Mouse (Mus musculus) embryonic facial prominence, embryonic 10.5 days (tissue): ENCODE measurements around the gene Card6. TPM values are rescaled to one million over a fixed set of nuclear protein-coding genes. Genes with fewer than 3 reads are reported as not detected.

Source experiments
- DNase-seq: peaks from one replicate; pipeline ENCODE4 v3.0.0-alpha.2; 2017; ENCODE audit warnings: low spot score
- H3K27ac ChIP-seq: fragments of 300-500 bp; sonication (generic); replicated peaks from 2 replicates; pipeline ENCODE4 v1.5.1; 2016; ENCODE audit warnings: mild to moderate bottlenecking
- H3K27me3 ChIP-seq: fragments of 300-500 bp; sonication (generic); replicated peaks from 2 replicates; pipeline ENCODE4 v1.6.1; 2016; ENCODE audit warnings: low read depth, mild to moderate bottlenecking; ENCODE audit not compliant: poor library complexity, severe bottlenecking
- H3K36me3 ChIP-seq: fragments of 300-500 bp; sonication (generic); replicated peaks from 2 replicates; pipeline ENCODE4 v1.6.1; 2016; ENCODE audit warnings: mild to moderate bottlenecking, moderate library complexity
- H3K4me1 ChIP-seq: fragments of 300-500 bp; sonication (generic); 2 replicates; pipeline ENCODE4 v1.6.1; 2016
- H3K4me3 ChIP-seq: fragments of 300-500 bp; sonication (generic); 2 replicates; pipeline ENCODE4 v1.5.1; 2016; ENCODE audit warnings: mild to moderate bottlenecking, moderate library complexity
- H3K9me3 ChIP-seq: fragments of 300-500 bp; sonication (generic); 2 replicates; pipeline ENCODE4 v1.6.1; 2016; ENCODE audit warnings: mild to moderate bottlenecking
- WGBS: fragments of 180-500 bp; shearing (Covaris S2); methylation state at CpG from one replicate; pipeline ENCODE4 v1.1.7; 2016; 5-methylcytosine and 5-hydroxymethylcytosine counted together
- polyA plus RNA-seq: library from polyadenylated mRNA; unstranded; fragments of >200 nt; fragmentation: Nextera tagmentation; extraction: Ambion mirVana; gene quantifications from 2 replicates; pipeline ENCODE4 v1.2.1, GENCODE M21; 2016

Card6 gene
- polyA plus RNA-seq, 1 experiment from 2014 or later = 0.95 TPM

DNA sequence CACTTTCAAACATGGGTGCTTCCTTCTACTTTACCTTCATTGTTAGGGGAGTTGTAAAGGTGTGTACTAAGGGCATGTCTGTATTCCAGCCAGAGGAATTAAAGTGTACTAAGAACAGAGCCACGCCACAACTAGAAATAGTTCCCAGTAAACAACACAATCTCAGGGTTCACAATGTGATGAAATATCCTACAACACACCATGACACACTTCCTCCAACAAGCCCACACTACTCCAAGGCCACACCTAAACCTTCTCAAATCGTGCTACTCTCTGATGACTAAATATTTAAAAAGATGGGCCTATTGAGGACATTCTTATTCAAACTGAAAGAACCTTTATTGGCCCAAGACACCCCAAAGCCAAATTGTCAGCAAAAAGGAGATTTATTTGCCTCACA lies 19.1 kb upstream of the Card6 start:
- no peak overlapping the region for H3K27ac ChIP-seq
- peaks cover 26% of the 10 kb centered on the region for H3K36me3 ChIP-seq
- H3K9me3 ChIP-seq = no peaks in the 10 kb centered on the region
- H3K4me3 ChIP-seq = no peak overlapping the region
- no peaks in the 10 kb centered on the region for H3K27me3 ChIP-seq
- DNase-seq = no peak
- WGBS = 86% methylated on average over 2 of the region's 2 CpGs
- H3K4me1 ChIP-seq = no peaks in the 10 kb centered on the region

DNA sequence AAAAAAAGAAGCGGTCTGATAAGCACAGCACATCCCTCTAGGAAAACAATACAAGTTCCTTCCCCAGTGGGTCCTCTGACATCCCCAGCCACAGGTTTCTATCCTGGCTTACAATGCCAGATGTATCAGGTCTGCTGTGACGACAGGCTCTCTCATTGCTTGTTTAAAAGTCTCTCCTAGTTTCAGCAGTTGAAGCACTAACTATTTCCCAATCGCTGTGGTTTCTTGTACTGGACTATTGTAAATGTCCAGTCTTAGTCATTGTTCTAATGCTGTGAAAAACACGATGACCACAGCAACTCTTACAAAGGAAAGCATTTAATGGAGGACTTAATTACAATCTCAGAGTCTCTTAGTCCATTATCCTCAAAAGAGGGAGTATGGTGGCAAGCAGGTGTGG lies 18.1 kb upstream of the Card6 start:
- 81% methylated on average over 4 of the region's 4 CpGs for WGBS
- no peak overlapping the region for H3K4me3 ChIP-seq

DNA sequence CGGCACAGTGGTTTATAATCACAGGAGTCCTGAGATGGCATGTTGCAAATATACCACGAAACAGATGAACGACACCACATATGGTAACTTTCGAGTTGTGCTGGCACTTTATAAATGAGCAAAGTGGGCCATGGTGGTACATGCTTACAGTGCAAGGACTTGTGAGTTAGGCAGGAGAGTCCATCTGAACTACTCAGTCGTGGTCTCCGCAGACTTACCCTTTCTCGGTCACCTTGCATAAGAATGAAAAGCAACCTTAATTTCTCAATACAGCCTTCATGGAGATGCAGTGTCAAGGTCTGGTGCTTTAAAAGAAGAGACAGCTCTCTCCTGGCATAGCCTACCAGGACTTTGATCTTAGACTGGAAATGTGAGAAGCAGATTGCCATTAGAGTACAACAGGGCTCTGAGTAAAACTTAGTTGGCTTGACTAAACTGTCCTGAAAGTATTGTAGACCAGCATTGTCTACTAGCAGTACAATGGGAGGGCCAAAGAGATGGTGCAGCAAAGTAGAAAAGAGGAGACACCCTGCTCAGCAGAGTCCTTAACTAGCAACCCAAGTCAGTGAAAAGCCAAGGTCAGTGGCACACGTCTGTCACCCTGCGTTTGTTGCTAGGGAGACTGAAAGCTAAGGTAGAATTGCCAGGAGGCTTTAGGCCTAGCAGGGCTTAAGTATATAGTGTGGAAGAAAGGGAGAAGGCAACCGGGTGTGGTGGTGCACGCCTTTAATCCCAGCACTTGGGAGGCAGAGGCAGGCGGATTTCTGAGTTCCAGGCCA lies 13.4 kb upstream of the Card6 start:
- H3K36me3 ChIP-seq = peaks cover 79% of the 10 kb centered on the region
- peaks cover 14% of the 10 kb centered on the region for H3K4me1 ChIP-seq
- no peaks in the 10 kb centered on the region for H3K27me3 ChIP-seq
- H3K9me3 ChIP-seq = no peaks in the 10 kb centered on the region
- DNase-seq = no peak
- WGBS = 89% methylated on average over 12 of the region's 12 CpGs
- no peak overlapping the region for H3K27ac ChIP-seq
- no peak overlapping the region for H3K4me3 ChIP-seq

More for the DNA sequence above, 18.1 kb upstream of the Card6 start:
- Histone ChIP-seq H3K4me1 (no peaks in the 10 kb centered on the region), H3K27me3 (no peaks in the 10 kb centered on the region), H3K9me3 (no peaks in the 10 kb centered on the region), H3K36me3 (peaks cover 36% of the 10 kb centered on the region), H3K27ac (no peak overlapping the region)
- no peak for DNase-seq

DNA sequence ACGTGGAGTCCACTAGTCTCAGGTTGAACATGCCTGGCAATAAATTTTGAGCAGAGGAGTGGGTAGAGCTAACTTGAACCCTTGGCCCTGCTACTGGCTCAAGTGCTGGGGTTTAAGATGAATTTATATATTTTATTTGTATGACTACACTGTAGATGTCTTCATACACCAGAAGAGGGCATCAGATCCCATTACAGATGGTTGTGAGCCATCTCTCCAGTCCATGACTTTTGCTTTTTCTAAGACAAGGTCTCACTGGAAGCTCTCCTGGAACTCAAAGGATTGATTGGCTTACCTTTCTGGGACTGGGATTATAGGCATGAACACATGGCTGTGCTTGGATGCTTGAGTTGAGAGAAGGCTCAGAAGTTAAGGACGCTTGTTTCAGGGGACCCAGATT lies 11.4 kb upstream of the Card6 start:
- Histone ChIP-seq H3K27me3 (no peaks in the 10 kb centered on the region), H3K4me3 (no peak overlapping the region), H3K4me1 (peaks cover 20% of the 10 kb centered on the region), H3K27ac (no peak overlapping the region), H3K9me3 (no peaks in the 10 kb centered on the region), H3K36me3 (peaks cover 72% of the 10 kb centered on the region)
- DNase-seq = no peak
- WGBS = 92% methylated on average over 2 of the region's 2 CpGs

DNA sequence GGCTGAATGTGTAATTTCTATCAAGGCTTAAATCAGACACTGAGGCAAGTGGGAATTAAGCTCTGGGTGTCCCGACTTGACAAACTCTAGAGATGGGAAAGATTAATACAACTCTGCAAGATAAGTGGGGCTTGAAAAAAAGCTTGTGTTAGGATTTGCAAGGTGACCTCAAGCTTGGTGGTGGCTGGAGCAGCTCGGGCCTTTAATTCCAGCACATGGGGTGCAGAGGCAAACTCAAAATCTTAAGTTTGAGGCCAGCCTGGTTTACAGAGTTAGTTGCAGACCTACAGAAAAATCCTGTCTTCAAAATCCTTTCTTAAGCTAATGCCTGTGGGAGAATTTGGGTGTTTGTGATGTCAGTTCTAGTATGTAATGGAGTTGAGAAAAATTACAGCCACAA lies 10.9 kb upstream of the Card6 start:
- H3K4me1 ChIP-seq = peaks cover 20% of the 10 kb centered on the region
- over 99% methylated on average over 2 of the region's 2 CpGs for WGBS
- no peaks in the 10 kb centered on the region for H3K9me3 ChIP-seq
- DNase-seq = no peak
- peaks cover 67% of the 10 kb centered on the region for H3K36me3 ChIP-seq
- H3K27ac ChIP-seq = no peak overlapping the region
- no peak overlapping the region for H3K4me3 ChIP-seq
- H3K27me3 ChIP-seq = no peaks in the 10 kb centered on the region

DNA sequence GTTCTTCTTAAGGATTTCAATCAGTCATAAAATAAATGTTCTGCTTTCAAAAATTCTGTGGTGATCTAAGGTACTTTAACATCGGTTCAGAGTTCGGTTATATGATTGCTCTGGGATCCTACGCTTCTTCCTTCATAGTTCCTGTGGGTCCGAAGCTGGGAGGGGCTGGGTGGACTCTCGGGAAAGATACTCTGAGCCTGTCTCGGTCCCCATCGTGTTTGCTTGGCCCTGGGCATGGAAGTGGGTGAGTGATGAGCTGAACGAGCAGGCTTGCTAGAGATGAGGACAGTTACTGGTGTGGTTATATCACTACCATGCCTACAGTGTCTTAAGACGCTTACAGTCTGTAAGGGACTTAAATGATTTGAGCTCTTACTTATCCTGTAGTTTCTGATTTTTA lies 10.3 kb upstream of the Card6 start:
- 89% methylated on average over 9 of the region's 9 CpGs for WGBS
- Histone ChIP-seq H3K36me3 (peaks cover 65% of the 10 kb centered on the region), H3K27me3 (no peaks in the 10 kb centered on the region), H3K4me3 (0 out of 2 replicates have a peak overlapping the region, but pooled peaks have one; percentile 14), H3K27ac (no peak overlapping the region), H3K9me3 (no peaks in the 10 kb centered on the region), H3K4me1 (peaks cover 20% of the 10 kb centered on the region)
- DNase-seq = no peak

DNA sequence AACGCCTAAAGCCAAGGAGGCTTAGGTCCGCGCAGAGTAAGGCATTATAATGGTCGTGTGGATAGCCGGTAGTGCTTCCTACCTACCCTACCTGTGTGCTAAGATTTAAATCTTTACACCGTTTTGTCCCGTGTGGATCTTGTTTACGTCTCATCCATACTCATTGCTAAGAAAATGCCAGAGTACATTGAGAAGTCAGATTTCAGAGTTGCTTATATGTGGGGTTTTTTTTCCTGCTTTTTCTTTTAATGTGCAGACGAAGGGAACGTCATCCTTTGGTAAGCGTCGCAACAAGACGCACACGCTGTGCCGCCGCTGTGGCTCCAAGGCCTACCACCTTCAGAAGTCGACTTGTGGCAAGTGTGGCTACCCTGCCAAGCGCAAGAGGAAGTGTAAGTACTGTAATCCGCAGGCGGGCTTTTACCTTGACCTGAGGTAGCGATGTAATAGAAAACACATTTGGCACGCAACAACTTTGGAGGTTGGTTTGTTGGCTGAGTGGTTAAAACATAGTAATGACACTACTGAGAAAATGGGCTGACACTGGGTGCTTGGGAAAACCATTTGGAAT lies 8.8 kb upstream of the Card6 start:
- DNase-seq = no peak
- Histone ChIP-seq H3K27me3 (no peaks in the 10 kb centered on the region), H3K4me1 (peaks cover 20% of the 10 kb centered on the region), H3K9me3 (no peaks in the 10 kb centered on the region), H3K27ac (peak overlapping the region; percentile 93), H3K36me3 (peaks cover 50% of the 10 kb centered on the region), H3K4me3 (peak overlapping the region; percentile 87)
- WGBS = 3% methylated on average over 22 of the region's 22 CpGs

DNA sequence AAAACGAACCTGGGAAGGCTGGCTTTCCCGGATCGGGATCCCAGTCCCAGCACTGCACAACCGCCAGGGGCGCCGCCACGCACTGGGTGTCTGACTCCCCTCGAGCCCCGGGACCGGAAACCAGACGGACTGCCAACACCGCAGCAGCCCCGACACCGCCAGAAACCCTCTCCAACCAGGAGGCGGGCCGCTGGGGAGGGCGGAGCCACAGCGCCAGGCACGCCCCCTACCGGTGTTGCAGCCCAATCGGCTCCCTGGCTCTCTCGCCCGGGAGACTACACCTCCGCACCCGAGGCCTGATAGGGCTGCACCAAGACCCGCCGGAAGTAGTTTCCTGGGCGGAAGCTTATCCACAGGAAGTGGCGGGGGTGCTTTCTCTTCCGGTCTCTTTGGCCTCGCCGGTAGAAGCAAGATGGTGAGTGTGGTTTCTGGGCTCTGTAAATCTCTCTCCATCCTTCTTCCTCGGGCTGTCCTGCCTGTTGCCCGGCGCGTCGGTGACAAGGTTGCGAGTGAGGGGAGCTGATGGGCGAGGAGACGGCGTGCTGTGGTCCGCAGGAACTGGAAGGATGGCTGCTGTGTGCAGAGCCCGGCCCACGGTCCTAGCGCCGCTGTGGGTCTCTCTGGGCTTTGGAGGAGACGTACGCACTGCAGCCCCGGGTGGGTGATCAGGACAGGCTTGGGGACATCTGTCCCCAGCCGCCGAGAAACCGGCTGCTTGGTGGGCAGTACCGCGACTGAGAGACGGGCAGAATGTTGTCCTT lies 8.1 kb upstream of the Card6 start, which contains the start of gene Rpl37:
Gene Rpl37 (plus strand): TSS at position 376 of the 761 bp plus-strand sequence.
- peak within 1 kb of the TSS; percentile 93 for H3K27ac ChIP-seq
- DNase-seq = peak; percentile 100
- H3K4me3 ChIP-seq = peak within 1 kb of the TSS; percentile 87
- peaks cover 20% of the 10 kb centered on the region for H3K4me1 ChIP-seq
- H3K27me3 ChIP-seq = no peaks in the 10 kb centered on the region
- H3K36me3 ChIP-seq = peaks cover 44% of the 10 kb centered on the region
- under 1% methylated on average over 55 of the region's 55 CpGs for WGBS
- H3K9me3 ChIP-seq = no peaks in the 10 kb centered on the region

DNA sequence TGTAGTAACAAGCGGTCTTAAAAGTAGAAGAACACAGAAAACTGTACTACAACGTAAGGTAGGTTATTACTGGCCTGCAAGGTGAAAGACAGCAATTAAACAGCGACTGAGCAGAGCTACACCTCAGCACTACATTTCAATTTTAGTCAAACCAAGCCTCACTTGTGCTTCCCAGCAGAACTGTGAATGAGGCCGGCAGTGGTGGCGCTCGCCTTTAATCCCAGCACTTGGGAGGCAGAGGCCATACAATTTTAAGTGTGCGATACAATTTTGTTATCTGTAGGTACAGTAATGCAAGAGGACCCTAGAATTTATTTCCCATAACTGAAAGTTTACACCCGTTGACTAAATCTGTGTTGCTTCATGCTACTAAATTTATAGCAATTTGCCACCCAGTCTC lies 6.8 kb upstream of the Card6 start:
- Histone ChIP-seq H3K27me3 (no peaks in the 10 kb centered on the region), H3K4me3 (peak overlapping the region; percentile 87), H3K27ac (peak overlapping the region; percentile 93), H3K9me3 (no peaks in the 10 kb centered on the region), H3K4me1 (peaks cover 20% of the 10 kb centered on the region), H3K36me3 (peaks cover 31% of the 10 kb centered on the region)
- WGBS = 70% methylated on average over 8 of the region's 8 CpGs
- no peak for DNase-seq

DNA sequence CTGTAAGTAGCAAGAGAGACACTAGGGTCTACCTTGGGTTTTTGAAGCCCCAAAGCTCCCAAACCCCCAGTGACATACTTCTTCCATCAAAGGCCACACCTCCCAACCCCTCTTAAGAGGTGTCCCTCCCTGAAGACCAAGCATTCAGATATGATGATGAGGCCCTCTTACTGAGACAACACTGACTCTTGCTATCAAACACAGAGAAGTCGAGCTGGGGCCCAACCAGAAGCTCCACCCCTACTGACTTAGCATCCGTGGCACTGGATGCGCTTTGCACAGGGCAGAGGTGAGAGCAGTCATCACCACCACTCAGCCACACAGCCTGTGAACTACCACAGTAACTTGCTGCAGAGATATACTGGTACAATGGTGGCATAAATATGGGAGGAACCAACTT lies 4.3 kb upstream of the Card6 start:
- no peak for DNase-seq
- Histone ChIP-seq H3K4me1 (peaks cover 10% of the 10 kb centered on the region), H3K36me3 (peaks cover 6% of the 10 kb centered on the region), H3K27ac (no peak overlapping the region), H3K4me3 (no peak overlapping the region), H3K9me3 (no peaks in the 10 kb centered on the region), H3K27me3 (no peaks in the 10 kb centered on the region)
- WGBS = 86% methylated on average over 3 of the region's 3 CpGs

DNA sequence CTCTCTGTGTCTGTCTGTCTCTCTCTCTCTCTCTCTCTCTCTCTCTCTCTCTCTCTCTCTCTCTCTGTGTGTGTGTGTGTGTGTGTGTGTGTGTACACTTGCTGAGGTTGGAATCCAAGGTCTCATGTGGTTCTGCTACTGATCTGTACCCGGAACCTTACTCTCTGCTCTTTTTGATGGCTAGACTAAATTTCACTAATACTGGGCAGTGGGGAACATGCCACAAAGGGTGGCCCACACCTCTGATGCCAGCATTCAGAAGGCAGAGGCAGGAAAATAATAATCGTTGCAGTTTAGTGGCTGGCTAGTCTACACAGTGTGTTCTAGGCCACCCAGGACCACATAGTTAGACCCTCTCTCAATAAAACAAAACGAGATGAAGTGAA lies 309 bp upstream of the Card6 start:
- H3K4me3 ChIP-seq = no peak overlapping the region
- H3K27ac ChIP-seq = no peak overlapping the region
- no peaks in the 10 kb centered on the region for H3K27me3 ChIP-seq
- no peak for DNase-seq
- no peaks in the 10 kb centered on the region for H3K9me3 ChIP-seq
- no peaks in the 10 kb centered on the region for H3K4me1 ChIP-seq
- 86% methylated on average over 3 of the region's 3 CpGs for WGBS
- H3K36me3 ChIP-seq = no peaks in the 10 kb centered on the region

DNA sequence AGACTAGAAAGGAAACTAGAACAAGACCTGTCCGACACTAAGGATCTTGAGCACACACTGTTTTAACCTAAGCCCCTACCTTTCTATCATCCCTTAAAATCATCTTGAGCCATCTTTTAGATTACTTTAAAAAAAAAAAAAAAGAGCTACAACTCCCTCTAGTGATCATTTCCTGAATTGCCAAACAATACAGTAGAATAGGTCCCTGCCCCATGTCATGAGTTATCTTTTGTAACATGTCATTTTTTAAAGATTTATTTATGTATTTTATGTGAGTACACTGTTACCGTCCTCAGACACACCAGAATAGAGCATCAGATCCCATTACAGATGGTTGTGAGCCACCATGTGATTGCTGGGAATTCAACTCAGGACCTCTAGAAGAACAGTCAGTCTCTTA lies 2.0 kb downstream of the Card6 start:
- no peaks in the 10 kb centered on the region for H3K36me3 ChIP-seq
- no peaks in the 10 kb centered on the region for H3K9me3 ChIP-seq
- DNase-seq = no peak
- WGBS = 53% methylated on average over 2 of the region's 2 CpGs
- H3K4me1 ChIP-seq = no peaks in the 10 kb centered on the region
- no peaks in the 10 kb centered on the region for H3K27me3 ChIP-seq
- no peak overlapping the region for H3K4me3 ChIP-seq
- no peak overlapping the region for H3K27ac ChIP-seq

DNA sequence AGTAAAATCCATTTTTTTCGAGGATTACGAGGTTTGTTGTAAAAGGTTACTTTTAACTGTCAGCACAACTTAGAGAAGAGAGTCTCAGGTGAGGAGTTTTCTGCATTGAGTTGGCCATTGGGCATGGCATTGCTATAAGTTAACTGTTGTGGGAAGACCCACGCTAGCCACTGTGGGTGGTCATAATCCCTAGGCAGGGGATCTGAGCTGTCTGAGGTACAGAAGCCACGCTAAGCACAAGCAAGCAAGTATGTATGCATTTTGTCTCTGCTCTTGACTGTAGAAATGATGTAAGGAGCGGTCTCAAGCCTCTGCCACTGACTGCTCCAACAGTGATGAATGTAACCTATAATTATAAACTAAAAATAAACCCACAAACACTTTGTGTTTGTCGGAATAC lies 2.4 kb downstream of the Card6 start:
- DNase-seq = no peak
- Histone ChIP-seq H3K36me3 (no peaks in the 10 kb centered on the region), H3K27ac (no peak overlapping the region), H3K4me1 (no peaks in the 10 kb centered on the region), H3K4me3 (no peak overlapping the region), H3K27me3 (no peaks in the 10 kb centered on the region), H3K9me3 (no peaks in the 10 kb centered on the region)
- WGBS = 82% methylated on average over 6 of the region's 6 CpGs
